Mouse (Mus musculus): Measurements from ENCODE around the gene Msgn1.

- no peak for TF ChIP-seq TCF12 (IDR thresholded peaks at IDR 0.05; ENCODE audit: low read depth, low read length)
- no peak for TF ChIP-seq GABPA (IDR thresholded peaks at IDR 0.05; ENCODE audit: insufficient replicate concordance, low read depth, low read length)
- TF ChIP-seq POLR2A (IDR thresholded peaks at IDR 0.05; ENCODE audit: low read depth, low read length) = no peak
- TF ChIP-seq NELFE (IDR thresholded peaks at IDR 0.05; ENCODE audit: low read depth, low read length) = no peak
- no peak for TF ChIP-seq MAZ (IDR thresholded peaks at IDR 0.05; ENCODE audit: low read depth, low read length)
- TF ChIP-seq CTCF (conservative IDR thresholded peaks at IDR 0.05 in 1 of 2, IDR thresholded peaks at IDR 0.05 in 1 of 2; ENCODE audit: low read depth in 2 of 2, low read length in 2 of 2) = no peak
- no peak for TF ChIP-seq ZKSCAN1 (IDR thresholded peaks at IDR 0.05; ENCODE audit: borderline replicate concordance, low read depth, low read length)
- no peak for TF ChIP-seq MEF2A (IDR thresholded peaks at IDR 0.05; ENCODE audit: borderline replicate concordance, low read depth, low read length)
- no peak for TF ChIP-seq MAX (IDR thresholded peaks at IDR 0.05; ENCODE audit: low read length)
These were observed at the start of gene Msgn1 for GRCm38 (mm10) chr12:11208872-11209271.
